Mouse (Mus musculus) heart, embryonic 15.5 days (tissue): ENCODE results near the gene 3110040N11Rik. TPM values are rescaled to one million over a fixed set of nuclear protein-coding genes. Genes with fewer than 3 reads are reported as not detected.

Experiments
- ATAC-seq: fragments of 200-750 bp; cut with Nextera tagmentation; replicated peaks from 2 replicates; pipeline ENCODE4 v1.8.0; 2017; ENCODE audit warnings: low read depth, moderate TSS enrichment; ENCODE audit not compliant: insufficient number of reproducible peaks, insufficient read depth, low FRiP score
- H3K27ac ChIP-seq: fragments of 300-500 bp; sonication (generic); 2 replicates; pipeline ENCODE4 v1.5.1; 2015; ENCODE audit warnings: mild to moderate bottlenecking, inconsistent platforms
- H3K27me3 ChIP-seq: fragments of 300-500 bp; sonication (generic); 2 replicates; pipeline ENCODE4 v1.6.1; 2015; ENCODE audit warnings: inconsistent platforms
- H3K36me3 ChIP-seq: fragments of 300-500 bp; sonication (generic); 2 replicates; pipeline ENCODE4 v1.6.1; 2015; ENCODE audit warnings: mild to moderate bottlenecking, inconsistent platforms
- H3K4me1 ChIP-seq: fragments of 300-500 bp; sonication (generic); replicated peaks from 2 replicates; pipeline ENCODE4 v1.6.1; 2015; ENCODE audit warnings: inconsistent platforms
- H3K4me2 ChIP-seq: fragments of 300-500 bp; sonication (generic); 2 replicates; pipeline ENCODE4 v1.6.1; 2015; ENCODE audit warnings: inconsistent platforms, mild to moderate bottlenecking, moderate library complexity
- H3K4me3 ChIP-seq: fragments of 300-500 bp; sonication (generic); 2 replicates; pipeline ENCODE4 v1.5.1; 2015; ENCODE audit warnings: mild to moderate bottlenecking, inconsistent platforms
- H3K9ac ChIP-seq: fragments of 300-500 bp; sonication (generic); 2 replicates; pipeline ENCODE4 v1.6.1; 2015; ENCODE audit warnings: mild to moderate bottlenecking, inconsistent platforms
- H3K9me3 ChIP-seq: fragments of 300-500 bp; sonication (generic); replicated peaks from 2 replicates; pipeline ENCODE4 v1.6.1; 2016; ENCODE audit warnings: inconsistent platforms
- WGBS: fragments of 180-500 bp; shearing (Covaris S2); methylation state at CpG from one replicate; pipeline ENCODE4 v1.1.7; 2015; ENCODE audit warnings: mixed read lengths; 5-methylcytosine and 5-hydroxymethylcytosine counted together
- polyA plus RNA-seq: library from polyadenylated mRNA; unstranded; fragments of >200 nt; fragmentation: Nextera tagmentation; extraction: Ambion mirVana; gene quantifications from 2 replicates; pipeline ENCODE4 v1.2.1, GENCODE M21; 2015

Gene 3110040N11Rik
- polyA plus RNA-seq, 1 experiment from 2014 or later, result 31.0 TPM

- 65% methylated on average over 9 of the region's 9 CpGs for WGBS
- Histone ChIP-seq H3K27me3 (no peaks in the 10 kb centered on the region), H3K4me2 (no peak overlapping the region), H3K9me3 (no peaks in the 10 kb centered on the region), H3K4me1 (no peaks in the 10 kb centered on the region), H3K36me3 (no peaks in the 10 kb centered on the region), H3K9ac (no peak overlapping the region), H3K4me3 (no peak overlapping the region), H3K27ac (no peak overlapping the region)
- no peak for ATAC-seq
These were observed 53.8 kb downstream of the 3110040N11Rik start for GRCm38 (mm10) chr7:81735300-81736048.

GRCm38 (mm10) chr7:81732183-81733089 lies 56.8 kb downstream of the 3110040N11Rik start:
- no peak overlapping the region for H3K27ac ChIP-seq
- H3K4me3 ChIP-seq, result no peak overlapping the region
- 0 out of 2 replicates have a peak, but pooled peaks cover 3% of the 10 kb centered on the region for H3K4me1 ChIP-seq
- no peak overlapping the region for H3K9ac ChIP-seq
- H3K36me3 ChIP-seq, result no peaks in the 10 kb centered on the region
- H3K9me3 ChIP-seq, result no peaks in the 10 kb centered on the region
- H3K4me2 ChIP-seq, result no peak overlapping the region
- 80% methylated on average over 12 of the region's 12 CpGs for WGBS
- ATAC-seq, result no peak
- no peaks in the 10 kb centered on the region for H3K27me3 ChIP-seq

Other genes starting within 250 kb of the 3110040N11Rik start
- 66.9 and 70.2 TPM in 2 replicates for gene Fsd2, start 222.5 kb downstream of the 3110040N11Rik start, polyA plus RNA-seq
- gene Whamm, start 218.2 kb downstream of the 3110040N11Rik start, polyA plus RNA-seq, result 4.6 and 4.9 TPM in 2 replicates
- 59.5 and 63.4 TPM in 2 replicates for gene Homer2, start 82.0 kb downstream of the 3110040N11Rik start, polyA plus RNA-seq
- gene Ramac, start 26.6 kb downstream of the 3110040N11Rik start, polyA plus RNA-seq, result 84.3 and 84.4 TPM in 2 replicates
- gene Btbd1, start 40.0 kb upstream of the 3110040N11Rik start, polyA plus RNA-seq, result 83.1 and 85.4 TPM in 2 replicates
- not detected in 2 replicates for gene Gm10160, start 66.3 kb upstream of the 3110040N11Rik start, polyA plus RNA-seq
- gene Tm6sf1, start 69.5 kb upstream of the 3110040N11Rik start, polyA plus RNA-seq, result 28.2 and 33.6 TPM in 2 replicates
- gene Hdgfl3, start 145.0 kb upstream of the 3110040N11Rik start, polyA plus RNA-seq, result 10.8 and 11.0 TPM in 2 replicates
- 3.1 and 4.1 TPM in 2 replicates for gene Bnc1, start 202.8 kb upstream of the 3110040N11Rik start, polyA plus RNA-seq